Mouse (Mus musculus) bone marrow, adult 2 months (tissue): ENCODE data around the gene Rbm47.

ENCODE experiments used
- CTCF ChIP-seq: fragments of 200-500 bp; IDR thresholded peaks from 2 replicates; pipeline ENCODE4 v1.5.1; 2011; ENCODE audit warnings: low read length, control low read depth; ENCODE audit not compliant: control insufficient read depth, insufficient read depth
- POLR2A ChIP-seq: fragments of 200-500 bp; IDR thresholded peaks from 2 replicates; pipeline ENCODE4 v1.6.1; 2011; ENCODE audit warnings: low read depth, mild to moderate bottlenecking, control low read depth, low read length, borderline replicate concordance; ENCODE audit not compliant: control insufficient read depth

- TF ChIP-seq CTCF: no peak
- TF ChIP-seq POLR2A: no peak
Observed at GRCm38 (mm10) chr5:66027206-66027605, 145.7 kb downstream of the Rbm47 start.
